Mouse (Mus musculus) heart, embryonic 16.5 days (tissue): ENCODE measurements at regions not wholly inside any gene's neighbourhood (a gene's known extent, or its start where the extent isn't known, plus 50 kb on each side); places are given as distances from the start of the nearest gene placed in this dataset.
A peak's percentile ranks its signal among the peaks of the same experiment; 100 is the strongest.
"Not testable (repeated sequence)": the region's sequence is repeated elsewhere in the genome, so short reads cannot be mapped to it uniquely, and the experiment has no call there.

ENCODE experiments used
- ATAC-seq: fragments of 200-750 bp; cut with Nextera tagmentation; replicated peaks from 2 replicates; pipeline ENCODE4 v1.8.0; 2017; ENCODE audit warnings: moderate number of reproducible peaks; ENCODE audit not compliant: insufficient read depth, low FRiP score; ENCODE audit errors: extremely low read depth
- H3K27ac ChIP-seq: fragments of 300-500 bp; sonication (generic); 2 replicates; pipeline ENCODE4 v1.5.1; 2014; ENCODE audit warnings: mild to moderate bottlenecking, low read length, control low read depth, moderate library complexity
- H3K27me3 ChIP-seq: fragments of 300-500 bp; sonication (generic); 2 replicates; pipeline ENCODE4 v1.6.1; 2014; ENCODE audit warnings: low read length, mixed read lengths; ENCODE audit not compliant: control insufficient read depth, insufficient read depth
- H3K36me3 ChIP-seq: fragments of 300-500 bp; sonication (generic); 2 replicates; pipeline ENCODE4 v1.6.1; 2014; ENCODE audit not compliant: control insufficient read depth, insufficient read depth
- H3K4me1 ChIP-seq: fragments of 300-500 bp; sonication (generic); 2 replicates; pipeline ENCODE4 v1.6.1; 2014; ENCODE audit warnings: low read length, mixed read lengths; ENCODE audit not compliant: control insufficient read depth, insufficient read depth
- H3K4me2 ChIP-seq: fragments of 300-500 bp; sonication (generic); 2 replicates; pipeline ENCODE4 v1.6.1; 2014; ENCODE audit warnings: low read depth, mild to moderate bottlenecking, control low read depth, low read length
- H3K4me3 ChIP-seq: fragments of 300-500 bp; sonication (generic); 2 replicates; pipeline ENCODE4 v1.5.1; 2014; ENCODE audit warnings: mild to moderate bottlenecking, control low read depth, low read length
- H3K9ac ChIP-seq: fragments of 300-500 bp; sonication (generic); 2 replicates; pipeline ENCODE4 v1.6.1; 2014; ENCODE audit warnings: low read length, control low read depth
- H3K9me3 ChIP-seq: fragments of 300-500 bp; sonication (generic); replicated peaks from 2 replicates; pipeline ENCODE4 v1.6.1; 2016; ENCODE audit warnings: low read length; ENCODE audit not compliant: control insufficient read depth
- WGBS: fragments of 180-500 bp; shearing (Covaris S2); extraction: QIAGEN DNeasy Blood & Tissue Kit; methylation state at CpG from one replicate; pipeline ENCODE4 v1.1.7; 2014; 5-methylcytosine and 5-hydroxymethylcytosine counted together

- WGBS, result 68% methylated on average over 2 of the region's 2 CpGs
- Histone ChIP-seq H3K4me3 (no peak overlapping the region), H3K4me2 (no peak overlapping the region), H3K36me3 (no peaks in the 10 kb centered on the region), H3K27ac (no peak overlapping the region), H3K9me3 (no peaks in the 10 kb centered on the region), H3K27me3 (no peaks in the 10 kb centered on the region), H3K9ac (no peak overlapping the region), H3K4me1 (no peaks in the 10 kb centered on the region)
- no peak for ATAC-seq
Observed at GRCm38 (mm10) chr10:36884198-36884597, 90.1 kb upstream of the Hdac2 start.

- 27% methylated on average over 6 of the region's 6 CpGs for WGBS
- Histone ChIP-seq H3K36me3 (no peaks in the 10 kb centered on the region), H3K9me3 (no peaks in the 10 kb centered on the region), H3K27me3 (no peaks in the 10 kb centered on the region), H3K9ac (no peak overlapping the region), H3K4me1 (peaks cover 9% of the 10 kb centered on the region), H3K27ac (peak overlapping the region; percentile 34; the same call in 1 of the 2 replicates), H3K4me2 (0 out of 2 replicates have a peak overlapping the region, but pooled peaks have one; percentile 7), H3K4me3 (no peak overlapping the region)
- ATAC-seq, result no peak
Observed at GRCm38 (mm10) chr10:36897900-36898600, 76.3 kb upstream of the Hdac2 start.

DNA sequence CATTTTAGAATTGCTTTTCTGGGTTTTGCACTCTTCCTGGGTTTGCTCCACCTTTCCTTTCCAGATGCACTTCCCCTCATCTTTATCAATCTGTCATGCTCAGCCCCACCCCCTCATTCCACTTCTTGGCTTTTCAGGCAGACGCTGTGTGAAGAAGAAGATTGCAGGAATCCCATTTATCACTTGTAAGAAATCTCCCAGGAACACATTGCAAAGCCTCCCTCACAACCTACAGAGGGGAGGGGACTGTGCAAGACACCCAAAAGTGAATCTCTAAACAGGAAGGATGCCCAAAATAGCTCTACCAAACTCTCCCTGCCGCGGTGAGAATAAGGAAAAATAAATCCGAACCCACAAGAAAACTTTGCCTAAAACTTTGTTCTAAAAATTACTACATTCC is 65.5 kb upstream of the Hdac2 start:
- ATAC-seq, result no peak
- 29% methylated on average over 4 of the region's 4 CpGs for WGBS

GRCm38 (mm10) chr10:36918037-36918436 is 56.3 kb upstream of the Hdac2 start:
- H3K9ac ChIP-seq, H3K9me3 ChIP-seq, H3K4me2 ChIP-seq, H3K4me3 ChIP-seq, H3K36me3 ChIP-seq, H3K27ac ChIP-seq, H3K4me1 ChIP-seq, H3K27me3 ChIP-seq, ATAC-seq: not testable (repeated sequence)
- WGBS, result 85% methylated on average over 2 of the region's 2 CpGs

More for the DNA sequence above, 65.5 kb upstream of the Hdac2 start:
- H3K9ac ChIP-seq, result no peak overlapping the region
- no peaks in the 10 kb centered on the region for H3K27me3 ChIP-seq
- no peak overlapping the region for H3K4me2 ChIP-seq
- no peak overlapping the region for H3K4me3 ChIP-seq
- no peaks in the 10 kb centered on the region for H3K4me1 ChIP-seq
- H3K27ac ChIP-seq, result no peak overlapping the region
- no peaks in the 10 kb centered on the region for H3K9me3 ChIP-seq
- no peaks in the 10 kb centered on the region for H3K36me3 ChIP-seq

DNA sequence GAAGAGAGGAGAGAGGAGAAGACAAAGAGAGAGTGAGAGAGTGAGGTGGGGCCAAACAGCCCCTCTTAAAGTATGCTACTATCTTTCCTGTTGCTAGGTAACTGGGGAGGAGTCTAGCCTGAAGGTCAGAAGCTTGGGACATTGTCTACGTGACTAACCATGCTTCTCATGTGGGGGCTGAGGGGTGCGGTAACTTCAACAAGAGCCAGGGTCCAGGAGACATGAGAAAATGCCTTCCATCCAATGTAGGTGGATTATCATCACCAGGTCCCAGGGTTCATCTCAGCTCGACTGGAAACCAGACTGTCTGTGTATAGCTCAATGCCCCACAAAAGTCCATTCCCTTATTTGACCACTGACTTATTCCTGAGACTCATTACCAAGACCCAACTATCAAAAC is 50.6 kb upstream of the Hdac2 start:
- ATAC-seq, result no peak
- H3K4me2 ChIP-seq, result no peak overlapping the region
- 63% methylated on average over 3 of the region's 3 CpGs for WGBS

DNA sequence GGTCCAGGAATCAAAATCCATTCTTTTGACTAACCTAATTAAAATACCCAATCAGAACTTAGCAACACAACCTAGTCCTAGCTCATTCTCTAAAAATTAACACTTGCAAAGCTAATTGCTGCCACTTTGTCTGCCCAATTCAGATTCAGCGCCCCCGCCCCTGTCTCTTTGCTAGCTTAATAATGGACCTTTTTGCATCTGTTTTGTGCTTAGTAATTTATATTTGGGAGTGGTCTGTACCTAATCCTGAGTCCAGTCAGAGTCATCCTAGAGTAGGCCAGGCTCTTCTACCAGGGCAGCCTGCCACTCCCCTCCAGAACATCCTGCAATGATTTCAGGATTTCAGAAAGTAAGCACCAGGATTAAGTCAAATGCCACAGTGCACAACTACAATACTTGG is 50.2 kb upstream of the Hdac2 start:
- Histone ChIP-seq H3K4me2 (no peak overlapping the region), H3K4me1 (no peaks in the 10 kb centered on the region), H3K9ac (no peak overlapping the region), H3K27ac (no peak overlapping the region), H3K9me3 (no peaks in the 10 kb centered on the region), H3K4me3 (no peak overlapping the region), H3K36me3 (no peaks in the 10 kb centered on the region), H3K27me3 (no peaks in the 10 kb centered on the region)
- 92% methylated on average over 2 of the region's 2 CpGs for WGBS
- no peak for ATAC-seq

More for the DNA sequence above, 50.6 kb upstream of the Hdac2 start:
- no peak overlapping the region for H3K27ac ChIP-seq
- H3K36me3 ChIP-seq, result no peaks in the 10 kb centered on the region
- no peak overlapping the region for H3K4me3 ChIP-seq
- no peaks in the 10 kb centered on the region for H3K4me1 ChIP-seq
- no peaks in the 10 kb centered on the region for H3K9me3 ChIP-seq
- H3K27me3 ChIP-seq, result no peaks in the 10 kb centered on the region
- no peak overlapping the region for H3K9ac ChIP-seq
